Mouse (Mus musculus): Measurements from ENCODE around the gene Aurkaip1. TPM values are rescaled to one million over a fixed set of nuclear protein-coding genes. Genes with fewer than 3 reads are reported as not detected.

Gene Aurkaip1
- polyA plus RNA-seq, 1 experiment from 2014 or later: 124 TPM

GRCm38 (mm10) chr4:155831831-155832230 lies 759 bp downstream of the Aurkaip1 start:
- peak overlapping the region; percentile 66 for H3K4me3 ChIP-seq
- no peaks in the 10 kb centered on the region for H3K9me3 ChIP-seq (replicated peaks)
- peak; percentile 17 for ATAC-seq (replicated peaks; ENCODE audit: insufficient number of reproducible peaks, insufficient read depth, low FRiP score, low read depth)
- H3K27ac ChIP-seq: peak overlapping the region; percentile 93
- peaks cover 19% of the 10 kb centered on the region for H3K36me3 ChIP-seq
- peak overlapping the region; percentile 75 for H3K9ac ChIP-seq
- peaks cover 28% of the 10 kb centered on the region for H3K4me1 ChIP-seq (replicated peaks)
- under 1% methylated on average over 25 of the region's 25 CpGs for WGBS
- H3K4me2 ChIP-seq: peak overlapping the region; percentile 83
- H3K27me3 ChIP-seq: no peaks in the 10 kb centered on the region

GRCm38 (mm10) chr4:155832321-155832720 lies 1.2 kb downstream of the Aurkaip1 start:
- peak overlapping the region; percentile 75 for H3K9ac ChIP-seq
- H3K27ac ChIP-seq: peak overlapping the region; percentile 93; the same call in 1 of the 2 replicates
- peaks cover 28% of the 10 kb centered on the region for H3K4me1 ChIP-seq (replicated peaks)
- peaks cover 14% of the 10 kb centered on the region; the same call in 1 of the 2 replicates for H3K36me3 ChIP-seq
- H3K27me3 ChIP-seq: no peaks in the 10 kb centered on the region
- H3K4me3 ChIP-seq: peak overlapping the region; percentile 66
- no peaks in the 10 kb centered on the region for H3K9me3 ChIP-seq (replicated peaks)
- no peak for ATAC-seq (replicated peaks; ENCODE audit: insufficient number of reproducible peaks, insufficient read depth, low FRiP score, low read depth)
- WGBS: 48% methylated on average over 10 of the region's 10 CpGs
- H3K4me2 ChIP-seq: peak overlapping the region; percentile 83

- H3K36me3 ChIP-seq: peaks cover 6% of the 10 kb centered on the region; the same call in 1 of the 2 replicates
- H3K9me3 ChIP-seq (replicated peaks): no peaks in the 10 kb centered on the region
- H3K27me3 ChIP-seq: no peaks in the 10 kb centered on the region
- peaks cover 37% of the 10 kb centered on the region for H3K4me1 ChIP-seq (replicated peaks)
- H3K27ac ChIP-seq: no peak overlapping the region
- no peak for ATAC-seq (replicated peaks; ENCODE audit: insufficient number of reproducible peaks, insufficient read depth, low FRiP score, low read depth)
- H3K4me2 ChIP-seq: no peak overlapping the region
- H3K4me3 ChIP-seq: no peak overlapping the region
- no peak overlapping the region for H3K9ac ChIP-seq
- WGBS: 86% methylated on average over 4 of the region's 4 CpGs
Measured at GRCm38 (mm10) chr4:155833234-155833633, 2.2 kb downstream of the Aurkaip1 start.

GRCm38 (mm10) chr4:155833836-155834235 lies 2.8 kb downstream of the Aurkaip1 start:
- ATAC-seq (replicated peaks; ENCODE audit: insufficient number of reproducible peaks, insufficient read depth, low FRiP score, low read depth): no peak
- no peaks in the 10 kb centered on the region for H3K27me3 ChIP-seq
- no peak overlapping the region for H3K9ac ChIP-seq
- peaks cover 42% of the 10 kb centered on the region for H3K4me1 ChIP-seq (replicated peaks)
- H3K36me3 ChIP-seq: peaks cover 6% of the 10 kb centered on the region; the same call in 1 of the 2 replicates
- H3K4me2 ChIP-seq: 0 out of 2 replicates have a peak overlapping the region, but pooled peaks have one; percentile 17
- H3K4me3 ChIP-seq: no peak overlapping the region
- H3K9me3 ChIP-seq (replicated peaks): no peaks in the 10 kb centered on the region
- WGBS: 18% methylated on average over 2 of the region's 2 CpGs
- peak overlapping the region; percentile 49 for H3K27ac ChIP-seq

GRCm38 (mm10) chr4:155837404-155838010 lies 6.4 kb downstream of the Aurkaip1 start:
- 47% methylated on average over 11 of the region's 11 CpGs for WGBS

GRCm38 (mm10) chr4:155838187-155839153 lies 7.4 kb downstream of the Aurkaip1 start:
- no peak for ATAC-seq (replicated peaks; ENCODE audit: insufficient number of reproducible peaks, insufficient read depth, low FRiP score, low read depth)
- Histone ChIP-seq H3K36me3 (peaks cover 2% of the 10 kb centered on the region; the same call in 1 of the 2 replicates), H3K4me1 (replicated peaks) (peaks cover 51% of the 10 kb centered on the region), H3K9me3 (replicated peaks) (no peaks in the 10 kb centered on the region), H3K9ac (no peak overlapping the region), H3K4me2 (peak overlapping the region; percentile 85; the same call in 1 of the 2 replicates), H3K27ac (peak overlapping the region; percentile 85), H3K27me3 (peaks cover 5% of the 10 kb centered on the region; the same call in 1 of the 2 replicates), H3K4me3 (peak overlapping the region; percentile 53; the same call in 1 of the 2 replicates)
- 36% methylated on average over 8 of the region's 8 CpGs for WGBS

More at GRCm38 (mm10) chr4:155837404-155838010, 6.4 kb downstream of the Aurkaip1 start:
- Histone ChIP-seq H3K4me2 (peak overlapping the region; percentile 21; the same call in 1 of the 2 replicates), H3K27ac (peak overlapping the region; percentile 85), H3K9me3 (replicated peaks) (no peaks in the 10 kb centered on the region), H3K9ac (no peak overlapping the region), H3K4me3 (no peak overlapping the region), H3K36me3 (peaks cover 8% of the 10 kb centered on the region; the same call in 1 of the 2 replicates), H3K27me3 (peaks cover 5% of the 10 kb centered on the region; the same call in 1 of the 2 replicates), H3K4me1 (replicated peaks) (peaks cover 60% of the 10 kb centered on the region)
- ATAC-seq (replicated peaks; ENCODE audit: insufficient number of reproducible peaks, insufficient read depth, low FRiP score, low read depth): peak; percentile 11; the same call in 1 of the 2 replicates

- Histone ChIP-seq H3K9me3 (replicated peaks) (no peaks in the 10 kb centered on the region), H3K36me3 (peaks cover 2% of the 10 kb centered on the region; the same call in 1 of the 2 replicates), H3K4me3 (peak within 1 kb of the TSS; percentile 53), H3K27me3 (peaks cover 5% of the 10 kb centered on the region; the same call in 1 of the 2 replicates), H3K9ac (peak within 1 kb of the TSS; percentile 62), H3K27ac (peak within 1 kb of the TSS; percentile 85), H3K4me1 (replicated peaks) (peaks cover 42% of the 10 kb centered on the region), H3K4me2 (peak within 1 kb of the TSS; percentile 85)
- ATAC-seq (replicated peaks; ENCODE audit: insufficient number of reproducible peaks, insufficient read depth, low FRiP score, low read depth): peak; percentile 87
- WGBS: 5% methylated on average over 16 of the region's 16 CpGs
Measured at GRCm38 (mm10) chr4:155839483-155839910, 8.4 kb downstream of the Aurkaip1 start, which contains the start of gene Mxra8. Gene Mxra8, plus strand, starts transcription at chr4:155839680.

GRCm38 (mm10) chr4:155840076-155841002 lies 9.3 kb downstream of the Aurkaip1 start:
- Histone ChIP-seq H3K27ac (peak overlapping the region; percentile 85), H3K9me3 (replicated peaks) (no peaks in the 10 kb centered on the region), H3K4me1 (replicated peaks) (peaks cover 42% of the 10 kb centered on the region), H3K36me3 (peaks cover 2% of the 10 kb centered on the region; the same call in 1 of the 2 replicates), H3K27me3 (peaks cover 5% of the 10 kb centered on the region; the same call in 1 of the 2 replicates), H3K9ac (peak overlapping the region; percentile 62), H3K4me3 (peak overlapping the region; percentile 53), H3K4me2 (peak overlapping the region; percentile 85)
- ATAC-seq (replicated peaks; ENCODE audit: insufficient number of reproducible peaks, insufficient read depth, low FRiP score, low read depth): 0 out of 2 replicates have a peak, but pooled peaks have one; percentile 1
- WGBS: 13% methylated on average over 8 of the region's 8 CpGs

GRCm38 (mm10) chr4:155841003-155841454 lies 10.0 kb downstream of the Aurkaip1 start:
- H3K4me1 ChIP-seq (replicated peaks): peaks cover 42% of the 10 kb centered on the region
- peaks cover 5% of the 10 kb centered on the region; the same call in 1 of the 2 replicates for H3K27me3 ChIP-seq
- H3K4me3 ChIP-seq: peak overlapping the region; percentile 53
- H3K9ac ChIP-seq: peak overlapping the region; percentile 62
- peaks cover 2% of the 10 kb centered on the region; the same call in 1 of the 2 replicates for H3K36me3 ChIP-seq
- H3K4me2 ChIP-seq: peak overlapping the region; percentile 85
- peak; percentile 32 for ATAC-seq (replicated peaks; ENCODE audit: insufficient number of reproducible peaks, insufficient read depth, low FRiP score, low read depth)
- no peaks in the 10 kb centered on the region for H3K9me3 ChIP-seq (replicated peaks)
- H3K27ac ChIP-seq: peak overlapping the region; percentile 10
- under 1% methylated on average over 30 of the region's 32 CpGs for WGBS
